Mouse (Mus musculus): Measurements from ENCODE around the gene Prkca.
A peak's percentile ranks its signal among the peaks of the same experiment; 100 is the strongest.

Gene Prkca

GRCm38 (mm10) chr11:108343789-108344462 lies at the start of gene Prkca:
Gene Prkca, minus strand, starts transcription at chr11:108343928.
- DNase-seq = peak; percentile 94 to 98

GRCm38 (mm10) chr11:108385666-108386024 lies 41.9 kb upstream of the Prkca start:
- DNase-seq = no peak

DNA sequence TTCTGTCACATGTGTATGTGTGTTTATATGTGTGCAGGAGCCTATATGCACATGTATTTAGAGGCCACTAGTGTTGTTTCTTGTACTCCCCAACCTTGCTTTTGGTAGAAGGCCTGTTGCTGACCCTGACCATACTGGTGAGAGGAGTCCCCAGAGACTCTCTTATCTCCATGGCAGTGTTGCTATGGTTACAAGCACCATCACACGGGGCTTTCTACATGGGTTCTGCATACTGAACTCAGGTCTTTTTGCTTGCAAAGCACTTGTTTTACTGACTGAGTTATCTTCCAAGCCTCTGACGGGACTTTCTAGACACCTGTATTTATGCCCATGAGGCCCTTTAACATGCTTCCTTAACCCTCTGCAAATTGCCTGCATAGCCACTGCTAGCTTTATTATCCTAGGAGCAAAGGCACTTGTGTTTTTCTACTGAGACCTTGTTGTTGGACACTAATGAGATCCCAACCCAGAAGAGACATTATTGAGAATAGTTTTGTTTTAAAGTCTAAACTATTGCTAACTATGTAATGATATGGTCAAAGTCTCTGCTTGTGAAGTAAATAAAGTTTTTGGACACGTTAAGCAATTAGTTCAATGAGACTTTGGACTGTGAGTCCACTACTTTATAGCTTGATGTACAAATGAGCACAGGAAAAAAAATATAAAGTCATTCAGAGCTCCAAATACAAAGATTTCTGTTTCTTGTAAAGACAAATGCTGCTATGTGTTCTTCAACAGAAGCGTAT lies 41.4 kb upstream of the Prkca start:
- DNase-seq = no peak

DNA sequence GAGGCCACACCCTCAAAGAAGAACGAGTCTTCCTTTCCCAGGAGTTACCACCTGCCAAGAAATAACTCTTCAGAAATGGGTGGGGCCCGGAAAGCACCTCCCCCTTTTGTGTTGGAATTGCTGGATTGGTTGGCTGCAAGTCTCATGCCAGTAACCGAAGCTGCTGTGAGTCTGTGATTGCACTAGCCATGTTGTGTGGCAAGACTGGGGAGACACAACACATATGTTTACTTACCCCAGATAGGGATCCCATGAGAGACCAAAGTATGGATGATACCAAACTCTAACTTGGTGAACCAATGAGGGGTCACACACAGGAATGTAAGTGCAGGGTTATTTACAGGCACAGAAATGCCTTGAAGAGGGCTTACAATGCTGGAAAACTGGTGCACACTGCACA lies 38.9 kb upstream of the Prkca start:
- no peak for DNase-seq

DNA sequence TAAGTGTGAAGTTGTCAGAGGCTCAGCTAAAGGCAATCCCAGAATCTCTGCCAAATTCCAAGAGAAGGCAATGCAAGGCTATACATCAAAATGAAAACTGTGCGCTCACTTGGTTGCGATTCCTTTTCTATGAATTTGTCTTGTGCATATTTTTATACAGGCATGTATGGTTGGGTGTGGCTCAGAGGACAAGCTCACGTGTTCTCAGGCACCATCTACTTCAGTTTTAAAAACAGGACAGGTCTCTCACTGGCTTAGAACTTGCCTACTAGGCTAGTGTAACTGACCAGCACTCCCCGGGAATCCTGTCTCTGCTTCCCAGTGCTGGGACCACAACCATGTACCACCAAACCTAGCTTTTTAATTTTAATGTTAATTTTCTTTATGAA lies 34.6 kb upstream of the Prkca start:
- DNase-seq = no peak

DNA sequence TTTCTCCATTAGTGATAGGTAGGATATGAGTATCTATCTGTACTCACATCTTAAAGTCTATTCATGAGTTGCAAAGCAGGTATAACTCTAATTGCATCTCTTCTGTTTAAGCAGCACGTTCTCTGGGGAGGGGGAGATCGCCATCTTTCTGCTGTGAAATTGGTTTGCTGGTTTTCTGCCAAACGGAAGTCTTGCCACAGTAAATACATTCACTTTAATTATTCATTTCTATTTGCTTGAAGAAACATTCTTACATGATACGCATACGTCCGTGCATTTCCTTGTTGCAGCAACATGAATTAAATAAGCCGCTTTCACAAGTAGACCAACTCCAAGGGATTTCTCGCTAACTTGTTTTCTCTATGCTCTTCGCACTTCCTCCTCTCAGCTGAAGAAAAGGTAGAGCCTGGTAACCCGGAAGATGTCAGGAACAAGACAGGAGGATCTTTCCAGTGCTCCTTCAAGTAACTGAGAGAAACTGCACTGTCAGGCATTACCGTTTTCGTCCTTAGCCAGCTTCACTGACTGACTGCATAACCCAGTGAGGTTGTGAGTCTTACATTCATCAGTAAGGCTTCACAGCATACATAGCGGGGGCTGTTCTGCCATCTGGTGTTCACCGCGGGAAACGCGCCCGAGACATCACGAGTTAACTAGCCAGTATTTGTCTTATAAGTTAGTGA lies 34.1 kb upstream of the Prkca start:
- peak; percentile 76 to 86 for DNase-seq

DNA sequence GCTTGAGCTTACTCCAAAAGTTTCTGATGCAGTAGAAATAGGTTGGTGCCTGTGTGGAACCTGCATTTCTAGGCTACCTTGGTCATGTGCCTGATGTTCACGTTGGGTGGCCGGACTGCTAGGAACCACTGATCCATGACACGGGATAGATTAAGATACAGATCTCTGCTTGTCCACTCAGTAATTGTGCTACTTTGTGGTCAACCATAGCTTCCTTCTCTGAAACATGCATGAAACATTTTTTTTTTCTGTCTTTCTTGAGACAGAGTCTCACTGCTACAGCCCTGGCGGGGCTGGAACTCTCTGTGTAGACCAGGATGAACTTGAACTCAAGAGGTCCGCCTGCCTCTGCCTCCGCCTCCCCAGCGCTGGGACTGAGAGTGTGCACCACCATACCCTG lies 33.1 kb upstream of the Prkca start:
- no peak for DNase-seq

GRCm38 (mm10) chr11:108367046-108367445 lies 23.3 kb upstream of the Prkca start:
- DNase-seq = no peak

DNA sequence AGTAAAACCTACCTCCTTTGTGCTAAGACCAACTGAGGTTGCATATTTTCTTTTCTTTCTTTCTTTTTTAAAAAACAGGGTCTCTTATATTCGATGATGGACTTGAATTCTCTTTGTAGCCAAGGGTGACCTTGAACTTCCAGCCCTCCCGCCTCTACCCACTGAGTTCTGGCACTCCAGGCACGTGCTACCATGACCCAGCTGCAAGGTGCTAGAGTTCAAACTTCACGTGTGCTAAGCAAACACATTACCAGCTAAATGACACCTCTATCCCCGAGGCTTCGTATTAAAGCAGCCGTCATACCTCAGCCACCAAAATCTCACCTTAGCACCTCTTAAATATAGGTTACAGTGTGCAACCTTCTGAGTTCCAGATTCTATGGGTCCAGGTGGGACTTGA lies 21.9 kb upstream of the Prkca start:
- peak in 1 of 2 experiments; percentile 17 for DNase-seq

- peak; percentile 17 to 39 for DNase-seq
These were observed 21.3 kb upstream of the Prkca start for GRCm38 (mm10) chr11:108364945-108365589.

DNA sequence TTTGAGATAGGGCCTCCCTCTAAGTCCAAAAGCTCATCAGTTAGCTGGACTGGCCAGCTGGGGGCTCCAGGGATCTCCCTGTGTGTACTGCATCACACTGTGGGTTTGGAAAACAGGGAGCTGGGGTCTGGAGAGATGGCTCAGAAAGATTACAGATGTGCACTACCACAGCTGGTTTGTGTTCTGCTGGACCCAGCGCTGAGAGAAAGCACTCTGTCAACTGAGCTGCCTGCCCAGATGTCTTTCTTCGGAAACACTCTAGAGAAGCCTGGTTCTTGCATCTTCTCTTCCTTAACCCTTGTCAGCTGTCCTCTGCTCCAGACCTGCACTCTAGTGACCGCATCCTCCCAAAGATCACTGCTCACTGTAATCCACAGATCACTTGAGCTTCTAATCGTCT lies 20.3 kb upstream of the Prkca start:
- no peak for DNase-seq

- no peak for DNase-seq
These were observed 19.2 kb upstream of the Prkca start for GRCm38 (mm10) chr11:108362965-108363364.

DNA sequence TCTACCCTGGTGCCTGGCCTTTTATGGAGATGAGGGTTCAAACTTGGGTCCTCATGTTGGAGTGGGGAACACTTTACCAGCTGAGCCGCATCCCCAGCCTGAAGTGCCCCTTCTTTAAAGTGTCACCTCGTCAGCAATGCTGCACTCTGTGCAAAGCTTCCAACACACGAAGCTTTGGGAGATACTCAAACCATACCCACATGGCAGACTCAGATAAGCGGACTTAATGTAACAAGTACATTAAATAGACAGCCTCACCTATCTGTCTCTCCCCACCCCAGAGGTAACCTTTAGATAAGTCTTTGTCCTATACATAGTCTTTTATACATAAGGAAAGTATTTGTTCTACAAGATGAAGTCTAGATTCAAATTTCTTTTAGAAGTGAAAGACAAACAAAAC lies 17.3 kb upstream of the Prkca start:
- DNase-seq = no peak

- peak; percentile 36 to 41 for DNase-seq
These were observed 15.2 kb upstream of the Prkca start for GRCm38 (mm10) chr11:108358911-108359310.

- DNase-seq = no peak
These were observed 12.3 kb upstream of the Prkca start for GRCm38 (mm10) chr11:108356020-108356419.

GRCm38 (mm10) chr11:108352842-108353388 lies 9.2 kb upstream of the Prkca start:
- DNase-seq = no peak

DNA sequence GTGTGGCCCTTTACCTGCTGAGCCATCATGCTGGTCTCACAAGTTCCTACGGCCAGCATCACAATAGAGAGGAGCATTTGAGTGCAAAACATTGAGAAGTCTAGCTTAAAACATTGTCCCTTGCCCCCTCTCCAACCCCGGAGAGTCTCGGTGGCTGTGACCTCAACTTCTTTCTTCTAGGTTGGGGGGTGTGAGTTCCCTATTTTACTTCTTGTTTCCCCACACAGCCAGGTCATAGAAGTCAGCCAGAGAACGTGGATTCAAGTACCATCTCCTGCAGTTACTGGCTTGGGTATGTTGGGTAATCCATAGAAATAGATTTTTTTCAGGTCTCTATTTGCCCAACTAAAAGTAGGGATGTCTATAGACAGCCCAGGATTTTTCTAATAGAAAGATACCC lies 7.1 kb upstream of the Prkca start:
- DNase-seq = no peak

- DNase-seq = no peak
These were observed 1.6 kb upstream of the Prkca start for GRCm38 (mm10) chr11:108345321-108345720.

- DNase-seq = no peak
These were observed 1.0 kb upstream of the Prkca start for GRCm38 (mm10) chr11:108344759-108345158.

GRCm38 (mm10) chr11:108342781-108343768 lies 653 bp downstream of the Prkca start, which contains the start of gene Apoh:
Gene Apoh, plus strand, starts transcription at chr11:108343354.
- peak; percentile 61 to 73 for DNase-seq

DNA sequence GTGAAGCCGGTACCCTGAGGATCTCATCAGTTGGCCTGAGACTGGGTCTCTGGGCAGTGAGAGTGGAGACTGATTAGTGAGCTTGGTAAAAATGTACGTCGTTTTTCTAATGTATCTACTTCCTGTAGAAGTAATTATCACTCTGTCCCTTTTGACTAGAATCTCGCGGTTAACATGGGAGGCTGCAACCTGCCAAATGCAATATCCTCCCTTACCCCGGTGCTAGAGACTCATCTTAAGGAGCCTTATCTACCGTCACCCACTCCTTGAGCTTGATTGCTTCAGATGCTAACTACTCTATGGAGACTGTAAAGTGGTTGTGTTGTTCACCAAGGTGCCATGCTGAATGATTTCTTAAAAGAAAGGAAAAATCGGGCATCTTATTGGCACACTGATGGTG lies 1.9 kb downstream of the Prkca start:
- no peak for DNase-seq

DNA sequence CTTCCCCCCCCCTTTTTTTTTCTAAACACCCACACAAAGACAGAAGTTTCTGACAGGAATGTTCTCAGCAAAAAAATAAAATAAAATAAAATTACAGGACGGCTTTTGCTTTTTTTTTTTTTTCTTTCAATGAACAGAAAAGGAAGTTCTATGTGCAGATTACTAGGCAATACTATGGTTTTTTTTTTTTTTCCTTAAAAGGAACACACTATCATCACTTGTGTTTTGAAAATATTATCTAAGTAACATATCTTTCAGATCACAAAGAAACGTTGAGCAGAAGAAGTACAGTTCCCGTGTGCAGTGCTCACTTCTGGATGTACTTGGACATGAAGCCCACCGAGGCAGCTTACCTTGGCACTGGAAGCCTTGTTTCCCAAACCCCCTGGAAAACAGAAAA lies 3.4 kb downstream of the Prkca start:
- DNase-seq = no peak
